Mouse (Mus musculus) hindbrain, embryonic 14.5 days (tissue): Measurements from ENCODE around the gene Ppargc1a. TPM values are rescaled to one million over a fixed set of nuclear protein-coding genes. Genes with fewer than 3 reads are reported as not detected.

Experiments
- ATAC-seq: fragments of 200-750 bp; cut with Nextera tagmentation; 2 replicates; pipeline ENCODE4 v1.8.0; 2017; ENCODE audit warnings: moderate number of reproducible peaks, mild to moderate bottlenecking, moderate TSS enrichment, moderate library complexity; ENCODE audit not compliant: low FRiP score
- DNase-seq: peaks from one replicate; pipeline ENCODE4 v3.0.0-alpha.2; 2015; ENCODE audit warnings: low spot score
- H3K27ac ChIP-seq: fragments of 300-500 bp; sonication (generic); 2 replicates; pipeline ENCODE4 v1.5.1; 2014; ENCODE audit warnings: mild to moderate bottlenecking, moderate library complexity
- H3K27me3 ChIP-seq: fragments of 300-500 bp; sonication (generic); 2 replicates; pipeline ENCODE4 v1.6.1; 2014; ENCODE audit warnings: mild to moderate bottlenecking, low read length, mixed read lengths; ENCODE audit not compliant: control insufficient read depth, insufficient read depth
- H3K36me3 ChIP-seq: fragments of 300-500 bp; sonication (generic); replicated peaks from 2 replicates; pipeline ENCODE4 v1.6.1; 2014; ENCODE audit not compliant: control insufficient read depth, insufficient read depth
- H3K4me1 ChIP-seq: fragments of 300-500 bp; sonication (generic); replicated peaks from 2 replicates; pipeline ENCODE4 v1.6.1; 2014; ENCODE audit warnings: antibody characterized with exemption, low read length, mixed read lengths; ENCODE audit not compliant: control insufficient read depth, insufficient read depth
- H3K4me2 ChIP-seq: fragments of 300-500 bp; sonication (generic); replicated peaks from 2 replicates; pipeline ENCODE4 v1.6.1; 2014; ENCODE audit warnings: mild to moderate bottlenecking, moderate library complexity
- H3K4me3 ChIP-seq: fragments of 300-500 bp; sonication (generic); replicated peaks from 2 replicates; pipeline ENCODE4 v1.5.1; 2014; ENCODE audit warnings: mild to moderate bottlenecking, low read length
- H3K9ac ChIP-seq: fragments of 300-500 bp; sonication (generic); 2 replicates; pipeline ENCODE4 v1.6.1; 2014
- H3K9me3 ChIP-seq: fragments of 300-500 bp; sonication (generic); 2 replicates; pipeline ENCODE4 v1.6.1; 2016; ENCODE audit warnings: low read length; ENCODE audit not compliant: control insufficient read depth
- WGBS: fragments of 180-500 bp; shearing (Covaris S2); extraction: QIAGEN DNeasy Blood & Tissue Kit; methylation state at CpG from one replicate; pipeline ENCODE4 v1.1.7; 2014; 5-methylcytosine and 5-hydroxymethylcytosine counted together
- polyA plus RNA-seq: library from polyadenylated mRNA; unstranded; fragments of >200 nt; fragmentation: Nextera tagmentation; extraction: Ambion mirVana; gene quantifications from 2 replicates; pipeline ENCODE4 v1.2.1, GENCODE M21; 2014

The Ppargc1a gene
- polyA plus RNA-seq, 1 experiment from 2014 or later, result 21.4 TPM

DNA sequence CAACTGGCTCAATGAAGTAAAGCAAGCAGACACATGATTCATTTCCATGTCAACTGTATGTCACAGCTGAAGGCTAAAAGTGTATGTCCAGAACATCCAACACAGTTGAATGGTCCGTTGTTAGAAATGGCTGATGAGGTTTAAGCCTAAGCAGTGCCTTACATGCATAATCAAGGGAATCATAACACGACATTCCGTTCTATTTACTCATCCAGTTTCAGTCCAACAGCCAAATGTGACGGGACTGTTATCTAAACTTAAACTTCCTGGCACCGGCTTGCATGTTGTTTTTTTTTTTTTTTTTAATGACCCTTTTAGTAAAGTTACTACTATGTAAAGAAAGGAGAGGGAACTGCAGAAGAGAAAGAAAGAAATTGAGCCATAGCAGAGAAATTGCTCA, 101.5 kb downstream of the Ppargc1a start:
- WGBS, result 85% methylated on average over 5 of the region's 5 CpGs
- Histone ChIP-seq H3K36me3 (no peaks in the 10 kb centered on the region), H3K4me2 (no peak overlapping the region), H3K27ac (no peak overlapping the region), H3K9me3 (no peaks in the 10 kb centered on the region), H3K4me1 (no peaks in the 10 kb centered on the region), H3K27me3 (no peaks in the 10 kb centered on the region), H3K4me3 (no peak overlapping the region), H3K9ac (no peak overlapping the region)
- ATAC-seq, result no peak
- no peak for DNase-seq

DNA sequence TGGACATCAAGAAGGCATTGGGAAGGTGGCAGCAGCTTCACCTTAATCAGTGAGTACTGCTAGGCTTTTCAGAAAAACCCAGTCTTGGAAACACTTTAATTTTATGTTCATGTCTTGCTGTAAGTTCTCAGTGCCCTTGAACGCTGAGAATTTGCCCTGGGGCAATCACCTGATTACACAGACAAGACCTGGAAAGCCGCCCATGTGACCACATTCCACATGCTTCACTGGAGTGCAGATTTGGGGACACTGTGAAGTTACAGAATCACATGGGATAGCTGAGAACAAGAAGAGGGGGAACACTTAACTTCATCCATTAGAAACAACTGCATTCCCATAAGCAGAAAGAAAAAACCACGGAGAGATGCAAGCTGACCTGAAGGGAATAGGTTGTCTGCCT, 115.5 kb downstream of the Ppargc1a start:
- DNase-seq (no peak), ATAC-seq (no peak)
- no peaks in the 10 kb centered on the region for H3K36me3 ChIP-seq
- H3K27me3 ChIP-seq, result no peaks in the 10 kb centered on the region
- H3K4me2 ChIP-seq, result no peak overlapping the region
- no peaks in the 10 kb centered on the region for H3K4me1 ChIP-seq
- H3K9me3 ChIP-seq, result no peaks in the 10 kb centered on the region
- WGBS, result 83% methylated on average over 3 of the region's 3 CpGs
- no peak overlapping the region for H3K4me3 ChIP-seq
- no peak overlapping the region for H3K9ac ChIP-seq
- no peak overlapping the region for H3K27ac ChIP-seq

DNA sequence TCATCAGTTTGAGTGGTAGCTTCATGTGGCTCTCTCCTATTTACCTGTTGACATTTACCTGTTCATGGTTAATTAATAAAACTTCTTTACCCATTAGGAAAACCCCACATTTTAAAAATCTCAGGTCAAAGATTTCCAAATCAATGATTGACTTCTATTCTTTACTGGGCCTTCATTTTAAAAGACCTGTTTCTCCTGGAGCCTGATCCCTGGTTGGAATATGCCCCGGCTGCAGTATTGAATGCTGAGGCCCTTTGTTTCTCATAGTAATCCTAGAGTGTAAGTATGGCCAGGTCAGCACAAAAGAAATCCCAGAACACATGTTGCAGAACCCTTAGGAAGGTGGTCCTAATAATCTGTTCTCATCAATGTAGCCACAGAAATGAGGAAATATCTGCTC, 119.9 kb downstream of the Ppargc1a start:
- no peaks in the 10 kb centered on the region for H3K36me3 ChIP-seq
- no peaks in the 10 kb centered on the region for H3K4me1 ChIP-seq
- H3K4me3 ChIP-seq, result no peak overlapping the region
- no peak overlapping the region for H3K9ac ChIP-seq
- DNase-seq (no peak), ATAC-seq (no peak)
- H3K27me3 ChIP-seq, result no peaks in the 10 kb centered on the region
- 80% methylated on average over 1 of the region's 1 CpGs for WGBS
- no peak overlapping the region for H3K27ac ChIP-seq
- H3K9me3 ChIP-seq, result no peaks in the 10 kb centered on the region
- no peak overlapping the region for H3K4me2 ChIP-seq

DNA sequence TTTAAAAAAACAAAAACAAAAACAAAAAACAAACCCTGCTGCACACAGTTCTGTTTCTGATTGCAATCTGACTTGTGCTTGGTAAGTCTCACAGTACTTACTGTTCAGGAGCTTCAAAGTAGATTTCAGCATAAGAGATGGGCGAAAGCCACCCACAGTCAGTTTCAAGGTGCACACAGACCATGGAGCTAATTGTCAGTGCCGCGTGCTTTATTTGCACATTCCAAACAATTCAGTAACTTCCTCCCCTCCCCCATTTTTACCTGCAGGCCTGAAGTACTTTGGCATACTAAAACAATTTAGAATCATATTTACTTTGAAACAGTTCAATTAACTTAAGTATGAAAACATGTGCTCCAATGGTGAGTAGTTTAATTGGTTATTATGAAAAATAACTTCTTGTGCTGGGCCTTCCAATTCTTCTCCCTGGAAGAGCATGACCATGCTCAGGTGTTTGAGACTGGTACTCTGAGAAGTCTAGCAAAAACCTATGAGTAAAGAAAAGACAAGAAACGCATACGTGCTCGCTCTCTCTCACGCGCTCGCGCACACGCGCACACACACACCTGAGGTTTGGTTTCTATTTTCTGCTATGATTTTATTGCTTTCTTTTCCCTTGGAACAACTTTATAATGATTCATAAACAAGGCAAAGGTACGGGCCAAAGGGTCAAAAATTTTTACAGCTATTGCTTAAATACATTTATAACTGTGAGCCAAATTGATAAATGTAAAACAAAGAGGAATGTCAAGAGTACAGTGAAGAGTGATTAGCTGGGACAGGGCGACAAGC, 121.0 kb downstream of the Ppargc1a start:
- Histone ChIP-seq H3K9ac (no peak overlapping the region), H3K4me2 (no peak overlapping the region), H3K9me3 (no peaks in the 10 kb centered on the region), H3K27ac (no peak overlapping the region), H3K4me3 (no peak overlapping the region), H3K4me1 (no peaks in the 10 kb centered on the region), H3K27me3 (no peaks in the 10 kb centered on the region), H3K36me3 (no peaks in the 10 kb centered on the region)
- 95% methylated on average over 14 of the region's 14 CpGs for WGBS
- ATAC-seq, result no peak
- no peak for DNase-seq

DNA sequence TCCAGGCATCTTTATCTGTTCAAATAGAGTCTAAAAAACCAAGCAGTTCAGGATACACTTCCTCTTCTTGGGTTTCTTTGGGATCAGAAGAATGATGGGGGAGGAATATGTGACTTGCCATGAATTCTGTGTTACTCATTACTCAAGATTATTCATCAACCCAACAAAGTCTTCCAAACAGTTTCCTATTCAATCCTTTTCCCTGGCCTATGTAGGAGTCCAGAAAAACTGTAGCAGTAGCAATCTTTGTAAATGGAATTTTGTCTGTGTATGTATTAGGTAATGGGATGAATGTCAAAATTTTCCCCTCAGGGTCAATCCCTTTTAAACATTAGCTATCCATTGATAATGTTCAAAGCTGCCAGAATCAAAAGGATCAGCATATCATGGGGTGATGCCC, 121.8 kb downstream of the Ppargc1a start:
- no peak overlapping the region for H3K9ac ChIP-seq
- H3K4me1 ChIP-seq, result no peaks in the 10 kb centered on the region
- H3K36me3 ChIP-seq, result no peaks in the 10 kb centered on the region
- H3K9me3 ChIP-seq, result no peaks in the 10 kb centered on the region
- DNase-seq (no peak), ATAC-seq (no peak)
- H3K27ac ChIP-seq, result no peak overlapping the region
- H3K4me2 ChIP-seq, result no peak overlapping the region
- no peaks in the 10 kb centered on the region for H3K27me3 ChIP-seq
- H3K4me3 ChIP-seq, result no peak overlapping the region

DNA sequence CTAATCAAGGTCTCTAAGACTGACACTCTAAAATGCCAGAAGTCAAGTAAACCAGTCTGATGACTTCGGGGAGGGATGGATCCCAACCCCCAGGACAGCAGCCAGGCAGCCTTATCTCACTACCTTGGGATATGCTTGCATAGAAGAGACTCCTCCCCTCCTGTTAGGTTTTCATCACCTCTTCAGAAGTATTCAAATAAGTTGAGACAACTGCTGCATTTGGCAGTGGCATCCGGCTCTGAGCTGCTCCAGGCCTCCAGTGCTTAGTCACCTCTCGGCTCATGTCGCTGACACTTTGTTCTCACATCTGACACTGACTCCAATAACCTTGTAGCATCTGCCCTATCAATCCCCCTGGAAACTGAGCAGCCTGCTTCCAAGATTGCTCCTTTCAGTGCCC, 127.8 kb downstream of the Ppargc1a start:
- Histone ChIP-seq H3K4me1 (no peaks in the 10 kb centered on the region), H3K9ac (no peak overlapping the region), H3K27me3 (no peaks in the 10 kb centered on the region), H3K4me2 (no peak overlapping the region), H3K27ac (no peak overlapping the region), H3K4me3 (no peak overlapping the region), H3K9me3 (no peaks in the 10 kb centered on the region), H3K36me3 (no peaks in the 10 kb centered on the region)
- ATAC-seq (no peak), DNase-seq (no peak)
- WGBS, result 48% methylated on average over 4 of the region's 4 CpGs

DNA sequence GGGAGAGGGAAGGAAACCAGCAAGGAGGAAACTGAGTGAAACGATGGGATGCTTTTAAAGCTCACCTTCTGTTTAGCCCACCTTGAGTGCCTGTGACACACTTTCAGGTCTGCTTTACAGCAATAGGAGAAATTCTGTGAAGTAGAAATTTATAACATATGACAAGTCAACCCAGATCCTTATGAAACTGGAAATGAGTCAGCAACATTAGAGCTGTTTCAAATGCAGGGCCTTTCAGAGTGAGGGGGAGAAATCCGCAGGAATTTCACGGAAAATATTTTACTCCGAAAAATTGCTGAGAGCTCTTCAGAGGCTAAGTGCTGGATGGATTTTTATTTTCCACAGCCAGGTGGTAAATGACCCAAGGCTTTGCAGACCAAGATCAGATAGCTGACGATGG, 133.6 kb downstream of the Ppargc1a start:
- Histone ChIP-seq H3K4me1 (no peaks in the 10 kb centered on the region), H3K27me3 (no peaks in the 10 kb centered on the region), H3K9me3 (no peaks in the 10 kb centered on the region), H3K4me2 (no peak overlapping the region), H3K4me3 (no peak overlapping the region), H3K36me3 (no peaks in the 10 kb centered on the region), H3K27ac (no peak overlapping the region), H3K9ac (no peak overlapping the region)
- ATAC-seq (no peak), DNase-seq (no peak)
- 89% methylated on average over 5 of the region's 5 CpGs for WGBS

DNA sequence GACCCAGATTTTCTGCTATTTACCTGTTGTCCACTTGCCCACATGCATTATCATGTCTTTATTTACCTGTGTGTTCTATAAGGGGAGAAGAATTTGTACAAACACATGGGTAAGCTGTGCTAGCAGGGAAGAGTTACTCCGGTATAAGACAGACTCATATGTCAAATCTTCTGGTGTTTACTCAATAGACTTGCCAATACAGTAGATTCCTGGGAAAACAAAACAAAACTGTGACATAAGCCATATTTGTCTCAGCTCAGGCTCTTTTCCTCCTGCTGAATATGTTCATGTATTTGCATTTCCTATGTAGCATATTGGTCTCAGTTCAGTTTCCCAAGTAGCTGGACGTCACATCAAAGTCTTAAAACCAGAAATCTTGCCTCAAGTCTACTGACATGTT, 135.0 kb downstream of the Ppargc1a start:
- no peak overlapping the region for H3K4me2 ChIP-seq
- no peaks in the 10 kb centered on the region for H3K4me1 ChIP-seq
- ATAC-seq, result no peak
- WGBS, result 92% methylated on average over 2 of the region's 2 CpGs
- no peaks in the 10 kb centered on the region for H3K9me3 ChIP-seq
- no peak overlapping the region for H3K4me3 ChIP-seq
- no peak overlapping the region for H3K9ac ChIP-seq
- H3K36me3 ChIP-seq, result no peaks in the 10 kb centered on the region
- no peak overlapping the region for H3K27ac ChIP-seq
- no peak for DNase-seq
- no peaks in the 10 kb centered on the region for H3K27me3 ChIP-seq

DNA sequence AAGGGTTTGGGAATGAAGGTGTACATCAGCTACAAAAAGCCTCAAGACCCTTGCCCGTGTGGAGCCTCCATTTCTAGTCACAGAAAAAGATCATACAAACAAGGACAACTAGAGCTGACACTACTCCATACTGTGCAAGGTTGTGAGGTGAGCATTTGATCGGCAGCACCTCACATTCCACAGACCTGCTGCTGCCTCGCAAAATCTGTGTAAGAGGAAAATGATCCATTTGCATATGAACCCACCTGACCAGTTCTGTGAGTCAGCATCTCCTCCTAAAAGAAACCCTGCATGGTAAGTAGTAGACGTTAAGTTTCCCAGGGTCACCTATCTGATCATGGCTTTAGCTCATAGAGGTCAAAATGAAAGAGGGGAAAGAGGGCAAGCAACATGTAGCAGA, 135.5 kb downstream of the Ppargc1a start:
- ATAC-seq (no peak), DNase-seq (no peak)
- WGBS, result 61% methylated on average over 4 of the region's 4 CpGs
- Histone ChIP-seq H3K4me1 (no peaks in the 10 kb centered on the region), H3K36me3 (no peaks in the 10 kb centered on the region), H3K27me3 (no peaks in the 10 kb centered on the region), H3K9me3 (no peaks in the 10 kb centered on the region), H3K4me3 (no peak overlapping the region), H3K4me2 (no peak overlapping the region), H3K9ac (no peak overlapping the region), H3K27ac (no peak overlapping the region)

DNA sequence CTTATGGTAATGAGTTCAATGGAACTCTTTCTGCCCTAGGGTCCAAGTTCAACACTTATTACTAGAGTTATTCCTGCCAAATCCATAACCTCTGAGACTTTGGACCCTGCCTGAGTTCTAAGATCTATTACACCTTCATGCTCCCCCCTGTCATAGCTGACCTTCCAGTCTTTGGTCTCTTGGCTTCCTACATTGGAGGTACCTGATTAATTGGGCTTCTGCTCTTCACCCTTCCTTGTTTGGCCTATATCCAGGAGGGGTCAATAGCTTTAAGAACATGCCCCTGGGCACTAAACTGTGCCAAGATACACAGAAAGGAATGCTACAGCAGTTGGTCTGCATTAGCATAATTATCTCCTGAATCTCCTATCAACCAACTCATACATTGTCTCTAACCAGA, 141.1 kb downstream of the Ppargc1a start:
- no peaks in the 10 kb centered on the region for H3K4me1 ChIP-seq
- no peak overlapping the region for H3K4me3 ChIP-seq
- H3K4me2 ChIP-seq, result no peak overlapping the region
- H3K27me3 ChIP-seq, result no peaks in the 10 kb centered on the region
- DNase-seq, result no peak
- H3K9ac ChIP-seq, result no peak overlapping the region
- no peaks in the 10 kb centered on the region for H3K9me3 ChIP-seq
- ATAC-seq, result no peak
- no peaks in the 10 kb centered on the region for H3K36me3 ChIP-seq
- H3K27ac ChIP-seq, result no peak overlapping the region
